8 mouse cellular contexts compared by ENCODE assay signal in the genomic region with DNA sequence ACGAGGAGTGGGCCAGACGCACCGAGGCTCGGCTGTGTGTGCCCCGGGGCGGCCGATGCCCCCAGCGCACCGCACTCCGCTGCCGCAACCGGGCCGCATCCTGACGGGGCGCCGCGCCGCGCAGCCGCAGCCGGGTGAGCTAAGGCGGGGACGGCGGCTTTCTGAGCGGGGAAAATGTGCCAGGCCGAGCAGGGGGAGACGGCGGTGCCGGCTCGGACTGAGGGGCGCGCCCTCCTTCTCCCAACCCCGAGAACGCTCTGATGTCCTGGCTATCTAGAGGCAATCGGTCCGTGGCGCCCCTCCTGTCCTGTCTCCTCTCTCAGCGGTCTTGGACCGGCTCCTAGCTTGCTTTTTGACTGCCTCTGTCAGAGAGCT. TPM values are rescaled to one million over a fixed set of nuclear protein-coding genes. Genes with fewer than 3 reads are reported as not detected.
DNase-seq lines count a peak whose midpoint lies in the region; ATAC-seq and TF ChIP-seq lines count a peak whose summit lies in the region.

No protein-coding gene starts in this region.

- no peak for DNase-seq in heart, postnatal 36 days
- DNase-seq in MEL (ENCODE audit: low read depth, low spot score) = peak; percentile 50
- DNase-seq in forebrain, postnatal 0 days = no peak
- peak; percentile 12 for DNase-seq in lung, postnatal 36 days
- DNase-seq in adrenal gland, postnatal 4 days (ENCODE audit: low spot score in 2 of 2) = no peak
- no peak for DNase-seq in cerebellum, postnatal 25 days

- TF ChIP-seq CTCF in MEL (IDR thresholded peaks at IDR 0.05 in 2 of 3, conservative IDR thresholded peaks at IDR 0.05 in 1 of 3; ENCODE audit: control insufficient read depth in 1 of 3, insufficient read depth in 1 of 3, low read depth in 2 of 3, low read length in 3 of 3, poor library complexity in 1 of 3, severe bottlenecking in 1 of 3) = no peak
- TF ChIP-seq CTCF in forebrain, postnatal 0 days (IDR thresholded peaks at IDR 0.05; ENCODE audit: low read depth) = no peak; the same call in 1 of the 2 replicates

- H3K9me3 ChIP-seq in heart, embryonic 15.5 days (replicated peaks) = no peaks in the 10 kb centered on the region
- H3K9me3 ChIP-seq in MEL (replicated peaks; ENCODE audit: insufficient read depth, low read length) = no peaks in the 10 kb centered on the region
- H3K9me3 ChIP-seq in forebrain, postnatal 0 days (ENCODE audit: low read length) = no peaks in the 10 kb centered on the region

- no peak for TF ChIP-seq POLR2A in MEL (IDR thresholded peaks at IDR 0.05; ENCODE audit: control insufficient read depth in 1 of 2, insufficient read depth in 1 of 2, low read depth in 1 of 2, low read length in 2 of 2, poor library complexity in 1 of 2)

- under 1% methylated on average over 35 of the region's 39 CpGs for WGBS in heart, embryonic 15.5 days
- WGBS in forebrain, postnatal 0 days = 7% methylated on average over 36 of the region's 39 CpGs

- H3K36me3 ChIP-seq in heart, embryonic 15.5 days = peaks cover 27% of the 10 kb centered on the region
- H3K36me3 ChIP-seq in MEL (ENCODE audit: control insufficient read depth in 1 of 2, insufficient read depth in 2 of 2, low read length in 2 of 2) = no peaks in the 10 kb centered on the region; a peak in 1 of 4 replicates
- H3K36me3 ChIP-seq in forebrain, postnatal 0 days (ENCODE audit: insufficient read depth) = peaks cover 35% of the 10 kb centered on the region

- no peak for TF ChIP-seq RAD21 in MEL (IDR thresholded peaks at IDR 0.05; ENCODE audit: low read depth, low read length)

- no peak for TF ChIP-seq EP300 in MEL (IDR thresholded peaks at IDR 0.05; ENCODE audit: low read depth in 1 of 2, low read length in 2 of 2)

- peak overlapping the region; percentile 86 for H3K4me2 ChIP-seq in heart, embryonic 15.5 days
- H3K4me2 ChIP-seq in forebrain, postnatal 0 days (ENCODE audit: low read depth) = peak overlapping the region; percentile 54

- peak overlapping the region; percentile 79 for H3K4me3 ChIP-seq in heart, embryonic 15.5 days
- peak overlapping the region; percentile 68 to 70 for H3K4me3 ChIP-seq in MEL (ENCODE audit: control insufficient read depth in 1 of 2, insufficient read depth in 1 of 2, low read depth in 2 of 2, low read length in 2 of 2)
- peak overlapping the region; percentile 84 for H3K4me3 ChIP-seq in forebrain, postnatal 0 days (ENCODE audit: low read depth, low read length)

- peak; percentile 50 for ATAC-seq in heart, embryonic 15.5 days (replicated peaks; ENCODE audit: insufficient number of reproducible peaks, insufficient read depth, low FRiP score, low read depth)
- ATAC-seq in forebrain, postnatal 0 days = peak; percentile 87
- no peak for ATAC-seq in activated CD4-positive, CD25-positive, alpha-beta regulatory T cell, adult 4 months

- H3K27me3 ChIP-seq in heart, embryonic 15.5 days = 0 out of 2 replicates have a peak, but pooled peaks cover 3% of the 10 kb centered on the region
- H3K27me3 ChIP-seq in MEL (ENCODE audit: control insufficient read depth in 1 of 2, insufficient read depth in 2 of 2, low read length in 2 of 2) = no peaks in the 10 kb centered on the region
- no peaks in the 10 kb centered on the region for H3K27me3 ChIP-seq in forebrain, postnatal 0 days (ENCODE audit: insufficient read depth, low read length)

- H3K27ac ChIP-seq in heart, embryonic 15.5 days = peak overlapping the region; percentile 82
- H3K27ac ChIP-seq in MEL (ENCODE audit: control insufficient read depth, low read depth, low read length) = no peak overlapping the region
- H3K27ac ChIP-seq in forebrain, postnatal 0 days (ENCODE audit: low read depth, low read length) = peak overlapping the region; percentile 95

- peaks cover 14% of the 10 kb centered on the region for H3K4me1 ChIP-seq in heart, embryonic 15.5 days (replicated peaks)
- H3K4me1 ChIP-seq in MEL (ENCODE audit: control insufficient read depth in 1 of 2, insufficient read depth in 2 of 2, low read length in 2 of 2) = peaks cover 3 to 7% of the 10 kb centered on the region in 2 experiments; a peak in 2 of 4 replicates
- H3K4me1 ChIP-seq in forebrain, postnatal 0 days (ENCODE audit: insufficient read depth) = peaks cover 9% of the 10 kb centered on the region; the same call in 1 of the 2 replicates

- intact Hi-C loops in heart, postnatal 36 days (cut with DNase I) = no loop called here

- H3K9ac ChIP-seq in heart, embryonic 15.5 days = peak overlapping the region; percentile 84
- H3K9ac ChIP-seq in MEL (ENCODE audit: control insufficient read depth, low read depth, low read length, poor library complexity, severe bottlenecking) = peak overlapping the region; percentile 73
- H3K9ac ChIP-seq in forebrain, postnatal 0 days = peak overlapping the region; percentile 86

- H3K79me2 ChIP-seq in MEL (ENCODE audit: control insufficient read depth, insufficient read depth, low read length, poor library complexity) = 0 out of 2 replicates have a peak, but pooled peaks cover 1% of the 10 kb centered on the region

TF ChIP-seq in MEL, 35 proteins besides CTCF, POLR2A, EP300 and RAD21:
- TF ChIP-seq GABPA (IDR thresholded peaks at IDR 0.05; ENCODE audit: low read depth, low read length) (no peak), UBTF (IDR thresholded peaks at IDR 0.05; ENCODE audit: borderline replicate concordance, insufficient read depth, low read depth, low read length) (0 out of 2 replicates have a peak, but pooled peaks have one; percentile 53)
TF ChIP-seq in MEL: peak in this region for 1.

RNA-seq across cellular contexts. Expression of a gene that starts 0.4 kb away (rescaled TPM):
- polyA plus RNA-seq in heart, embryonic 15.5 days (2015; fragmentation: Nextera tagmentation; extraction: Ambion mirVana) = 9.7 and 12.6 TPM in 2 replicates
- total RNA-seq in heart, postnatal 36 days (2021) = 10 to 100 TPM; 16.2 to 19.3 TPM
- 7.9 and 10.9 TPM in 2 replicates for total RNA-seq in MEL (2012; rRNA removed)
- polyA plus RNA-seq in MEL (2012; ENCODE audit: insufficient read depth in 1 of 2, insufficient read length in 2 of 2, low read depth in 1 of 2, low replicate concordance in 2 of 2, missing spikeins in 1 of 2) = 10 to 100 TPM in 1 of 2 experiments, not detected in 1; 14.9 TPM
- 74.9 and 82.9 TPM in 2 replicates for total RNA-seq in forebrain, postnatal 0 days (2014; rRNA removed)
- 32.3 and 40.3 TPM in 2 replicates for polyA plus RNA-seq in forebrain, postnatal 0 days (2015; fragmentation: Nextera tagmentation; extraction: Ambion mirVana)
- 1 to 10 TPM; 1.3 to 1.5 TPM for polyA plus RNA-seq in activated CD4-positive, CD25-positive, alpha-beta regulatory T cell, adult 4 months (2017; shearing (Covaris generic))
- total RNA-seq in adrenal gland, postnatal 4 days (2021) = 10 to 100 TPM; 31.0 to 34.0 TPM

RNA-seq across cellular contexts. Expression of a gene that starts 14.5 kb away (rescaled TPM):
- polyA plus RNA-seq in heart, embryonic 15.5 days (2015; fragmentation: Nextera tagmentation; extraction: Ambion mirVana) = 21.0 and 29.8 TPM in 2 replicates
- 10 to 100 TPM; 32.5 to 33.1 TPM for total RNA-seq in heart, postnatal 36 days (2021)
- 34.8 and 40.9 TPM in 2 replicates for total RNA-seq in MEL (2012; rRNA removed)
- polyA plus RNA-seq in MEL (2012; ENCODE audit: insufficient read depth in 1 of 2, insufficient read length in 2 of 2, low read depth in 1 of 2, low replicate concordance in 2 of 2, missing spikeins in 1 of 2) = 10 to 100 TPM in 1 of 2 experiments, not detected in 1; 44.7 TPM
- total RNA-seq in forebrain, postnatal 0 days (2014; rRNA removed) = 52.3 and 68.7 TPM in 2 replicates
- polyA plus RNA-seq in forebrain, postnatal 0 days (2015; fragmentation: Nextera tagmentation; extraction: Ambion mirVana) = 22.4 and 27.3 TPM in 2 replicates
- polyA plus RNA-seq in activated CD4-positive, CD25-positive, alpha-beta regulatory T cell, adult 4 months (2017; shearing (Covaris generic)) = 10 to 100 TPM; 21.7 to 30.0 TPM
- total RNA-seq in adrenal gland, postnatal 4 days (2021) = 10 to 100 TPM; 56.8 to 57.3 TPM

RNA-seq across cellular contexts. Expression of a gene that starts 15.5 kb away (rescaled TPM):
- polyA plus RNA-seq in heart, embryonic 15.5 days (2015; fragmentation: Nextera tagmentation; extraction: Ambion mirVana) = 22.9 and 28.7 TPM in 2 replicates
- total RNA-seq in heart, postnatal 36 days (2021) = 10 to 100 TPM; 20.2 to 24.3 TPM
- total RNA-seq in MEL (2012; rRNA removed) = 23.5 and 25.4 TPM in 2 replicates
- 10 to 100 TPM in 1 of 2 experiments, not detected in 1; 33.2 TPM for polyA plus RNA-seq in MEL (2012; ENCODE audit: insufficient read depth in 1 of 2, insufficient read length in 2 of 2, low read depth in 1 of 2, low replicate concordance in 2 of 2, missing spikeins in 1 of 2)
- total RNA-seq in forebrain, postnatal 0 days (2014; rRNA removed) = 34.5 and 39.7 TPM in 2 replicates
- 31.2 and 36.7 TPM in 2 replicates for polyA plus RNA-seq in forebrain, postnatal 0 days (2015; fragmentation: Nextera tagmentation; extraction: Ambion mirVana)
- polyA plus RNA-seq in activated CD4-positive, CD25-positive, alpha-beta regulatory T cell, adult 4 months (2017; shearing (Covaris generic)) = 10 to 100 TPM in 1 of 2 experiments, 1 to 10 TPM in 1; 5.8 to 10.5 TPM
- 10 to 100 TPM; 20.3 to 22.5 TPM for total RNA-seq in adrenal gland, postnatal 4 days (2021)

RNA-seq across cellular contexts. Expression of a gene that starts 17.1 kb away (rescaled TPM):
- 13.0 and 18.6 TPM in 2 replicates for polyA plus RNA-seq in heart, embryonic 15.5 days (2015; fragmentation: Nextera tagmentation; extraction: Ambion mirVana)
- total RNA-seq in heart, postnatal 36 days (2021) = 10 to 100 TPM; 30.4 to 34.2 TPM
- total RNA-seq in MEL (2012; rRNA removed) = 76.2 and 90.5 TPM in 2 replicates
- 100 to 1,000 TPM in 1 of 2 experiments, not detected in 1; 131 TPM for polyA plus RNA-seq in MEL (2012; ENCODE audit: insufficient read depth in 1 of 2, insufficient read length in 2 of 2, low read depth in 1 of 2, low replicate concordance in 2 of 2, missing spikeins in 1 of 2)
- 58.9 and 91.9 TPM in 2 replicates for total RNA-seq in forebrain, postnatal 0 days (2014; rRNA removed)
- polyA plus RNA-seq in forebrain, postnatal 0 days (2015; fragmentation: Nextera tagmentation; extraction: Ambion mirVana) = 27.3 and 29.4 TPM in 2 replicates
- 10 to 100 TPM; 25.1 to 25.7 TPM for polyA plus RNA-seq in activated CD4-positive, CD25-positive, alpha-beta regulatory T cell, adult 4 months (2017; shearing (Covaris generic))
- total RNA-seq in adrenal gland, postnatal 4 days (2021) = 10 to 100 TPM; 49.5 to 55.6 TPM

RNA-seq across cellular contexts. Expression of a gene that starts 43.7 kb away (rescaled TPM):
- polyA plus RNA-seq in heart, embryonic 15.5 days (2015; fragmentation: Nextera tagmentation; extraction: Ambion mirVana) = not detected in 2 replicates
- total RNA-seq in heart, postnatal 36 days (2021) = not detected
- total RNA-seq in MEL (2012; rRNA removed) = not detected in 2 replicates
- polyA plus RNA-seq in MEL (2012; ENCODE audit: insufficient read depth in 1 of 2, insufficient read length in 2 of 2, low read depth in 1 of 2, low replicate concordance in 2 of 2, missing spikeins in 1 of 2) = under 1 TPM in 1 of 2 experiments, not detected in 1; 0.86 TPM
- not detected in 2 replicates for total RNA-seq in forebrain, postnatal 0 days (2014; rRNA removed)
- not detected in 2 replicates for polyA plus RNA-seq in forebrain, postnatal 0 days (2015; fragmentation: Nextera tagmentation; extraction: Ambion mirVana)
- polyA plus RNA-seq in activated CD4-positive, CD25-positive, alpha-beta regulatory T cell, adult 4 months (2017; shearing (Covaris generic)) = not detected
- total RNA-seq in adrenal gland, postnatal 4 days (2021) = not detected

Comparison
In these comparisons a context has a peak if more than half of its experiments do, and no peak if none do; other contexts are left out.
1. DNase-seq: peak in MEL (single experiment) and lung, postnatal 36 days (single experiment); none in heart, postnatal 36 days (0 of 2), forebrain, postnatal 0 days (single experiment), adrenal gland, postnatal 4 days (0 of 2) and cerebellum, postnatal 25 days (0 of 2).
2. Peak in every context shown above with its lines, with median percentiles within 50 percentile points of each other: H3K4me3 ChIP-seq and H3K9ac ChIP-seq.